Mouse (Mus musculus): Measurements from ENCODE around the gene Gpn3.
A peak's percentile ranks its signal among the peaks of the same experiment; 100 is the strongest.

Gene Gpn3

GRCm38 (mm10) chr5:122371591-122372191, at the start of gene Gpn3:
Gene Gpn3, plus strand, starts transcription at chr5:122371876.
- no peak for DNase-seq

- no peak for DNase-seq
These were observed 48.2 kb upstream of the Gpn3 start for GRCm38 (mm10) chr5:122323523-122323922.

GRCm38 (mm10) chr5:122324608-122325431, 46.9 kb upstream of the Gpn3 start:
- DNase-seq: no peak

DNA sequence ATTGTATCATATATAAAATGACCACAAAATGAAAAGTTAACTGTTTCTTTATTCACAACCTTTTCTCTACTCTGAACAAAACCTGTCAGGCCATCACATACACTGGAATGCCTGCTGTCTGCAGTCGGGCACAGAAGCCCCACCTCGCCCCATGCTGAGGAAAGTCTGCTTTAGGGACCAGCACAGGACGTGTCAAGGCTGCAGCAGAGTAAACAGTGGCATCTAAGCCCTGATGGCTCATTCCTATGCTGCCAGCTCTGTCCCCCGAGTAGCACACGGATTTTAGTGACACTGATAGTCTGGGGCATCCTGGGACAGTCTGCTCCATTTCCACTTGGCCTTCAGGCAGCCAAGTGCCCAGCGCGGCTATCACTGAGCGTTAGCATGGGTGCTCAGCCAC, 46.2 kb upstream of the Gpn3 start:
- DNase-seq: no peak

DNA sequence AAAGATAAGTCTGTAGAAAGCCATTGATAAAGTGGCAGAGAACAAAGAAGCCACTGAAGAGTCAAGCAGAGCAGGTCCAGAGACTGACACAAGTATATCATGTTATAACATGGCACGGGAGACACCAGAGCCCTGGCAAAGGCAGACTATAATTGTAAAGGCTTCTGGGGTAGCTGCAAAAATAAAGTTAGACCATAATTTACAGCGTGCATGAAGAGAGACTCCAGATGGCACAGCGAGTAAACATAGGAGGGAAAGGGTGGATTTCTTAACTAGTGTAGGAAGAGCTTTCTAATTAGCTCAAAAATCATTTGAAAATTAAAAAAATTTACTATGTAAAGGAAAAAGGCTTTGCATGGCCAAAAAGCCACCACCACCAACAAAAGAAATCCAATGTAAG, 44.4 kb upstream of the Gpn3 start:
- no peak for DNase-seq

DNA sequence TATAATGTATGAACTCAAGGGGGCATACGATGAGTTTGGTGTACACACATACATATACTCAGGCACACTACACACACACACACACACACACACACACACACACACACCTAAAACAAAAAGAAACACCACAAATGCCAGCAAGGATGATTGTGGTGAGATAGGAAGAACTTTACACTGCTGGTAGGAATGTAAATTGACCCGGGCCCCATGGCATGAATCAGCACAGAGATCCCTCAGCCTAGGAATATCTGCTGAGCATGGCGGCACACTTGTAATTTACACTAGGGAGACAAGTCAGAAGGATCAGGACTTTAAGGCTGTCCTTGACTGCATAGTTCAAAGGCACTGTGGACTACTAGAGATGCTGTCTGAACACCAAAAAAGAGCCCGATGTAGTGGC, 41.4 kb upstream of the Gpn3 start:
- no peak for DNase-seq

- DNase-seq: no peak
These were observed 37.0 kb upstream of the Gpn3 start for GRCm38 (mm10) chr5:122334682-122335081.

GRCm38 (mm10) chr5:122336554-122337294, 35.0 kb upstream of the Gpn3 start:
- DNase-seq: no peak

GRCm38 (mm10) chr5:122342874-122343273, 28.8 kb upstream of the Gpn3 start:
- no peak for DNase-seq

DNA sequence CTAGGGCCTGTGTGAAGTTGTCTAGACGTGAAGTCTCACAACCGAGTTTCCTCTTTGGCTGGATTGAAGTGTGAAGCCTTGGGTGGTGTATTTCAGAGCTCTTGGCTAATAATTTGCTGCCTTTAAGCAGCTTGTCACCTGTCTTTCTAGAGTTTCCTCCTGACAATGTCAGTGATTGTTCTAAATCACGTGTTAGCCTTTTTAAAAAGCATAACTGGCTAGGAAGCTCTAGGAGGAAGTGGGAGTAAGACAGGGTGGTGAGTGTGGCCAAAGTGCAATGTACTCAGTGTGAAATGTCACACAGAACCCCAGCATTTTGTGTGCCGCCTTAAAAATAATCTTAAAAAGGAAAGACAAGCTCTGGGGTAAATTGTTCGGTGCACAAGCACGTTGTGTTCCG, 27.9 kb upstream of the Gpn3 start:
- DNase-seq: no peak

DNA sequence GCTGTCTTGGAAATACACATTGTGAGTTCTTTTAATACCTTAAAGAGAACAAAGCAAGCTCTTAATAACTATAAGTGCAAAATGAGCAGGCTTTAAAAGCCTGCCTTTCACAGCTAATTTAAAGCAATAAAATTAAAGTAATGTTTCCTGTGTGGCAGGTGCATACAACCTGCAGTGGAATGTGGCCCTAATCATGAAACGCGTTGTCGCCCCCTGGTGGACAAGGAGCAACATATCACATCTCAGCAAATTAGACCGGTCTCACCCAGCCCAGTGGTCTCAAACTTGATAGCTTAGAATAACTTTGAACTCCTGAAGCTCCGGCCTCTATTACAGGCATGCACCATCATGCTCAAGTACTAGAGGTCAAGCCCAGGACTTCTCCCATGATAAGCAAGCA, 27.4 kb upstream of the Gpn3 start:
- DNase-seq: peak; percentile 85

DNA sequence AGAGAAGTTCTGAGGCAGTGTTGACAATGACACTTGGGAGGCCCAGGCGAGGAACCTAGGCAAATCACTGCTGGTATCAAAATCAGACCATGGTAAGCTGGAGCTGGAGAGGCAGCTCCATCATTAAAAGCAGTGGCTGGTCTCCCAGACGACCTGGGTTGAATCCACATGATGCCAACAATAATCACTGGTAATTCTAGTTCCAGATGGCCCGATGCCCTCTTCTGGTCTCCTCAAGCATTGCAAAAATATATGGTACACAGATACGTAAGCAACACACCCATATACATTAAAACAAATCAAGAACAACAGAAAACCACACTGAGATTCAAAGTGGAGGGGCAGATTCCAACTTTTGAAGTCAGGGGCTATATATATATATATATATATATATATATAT, 25.9 kb upstream of the Gpn3 start:
- no peak for DNase-seq

GRCm38 (mm10) chr5:122353807-122354491, 17.7 kb upstream of the Gpn3 start, which contains the start of the genes Rad9b and Vps29:
Gene Rad9b, minus strand, starts transcription at chr5:122354233.
Gene Vps29, plus strand, starts transcription at chr5:122354369.
- peak; percentile 100 for DNase-seq

DNA sequence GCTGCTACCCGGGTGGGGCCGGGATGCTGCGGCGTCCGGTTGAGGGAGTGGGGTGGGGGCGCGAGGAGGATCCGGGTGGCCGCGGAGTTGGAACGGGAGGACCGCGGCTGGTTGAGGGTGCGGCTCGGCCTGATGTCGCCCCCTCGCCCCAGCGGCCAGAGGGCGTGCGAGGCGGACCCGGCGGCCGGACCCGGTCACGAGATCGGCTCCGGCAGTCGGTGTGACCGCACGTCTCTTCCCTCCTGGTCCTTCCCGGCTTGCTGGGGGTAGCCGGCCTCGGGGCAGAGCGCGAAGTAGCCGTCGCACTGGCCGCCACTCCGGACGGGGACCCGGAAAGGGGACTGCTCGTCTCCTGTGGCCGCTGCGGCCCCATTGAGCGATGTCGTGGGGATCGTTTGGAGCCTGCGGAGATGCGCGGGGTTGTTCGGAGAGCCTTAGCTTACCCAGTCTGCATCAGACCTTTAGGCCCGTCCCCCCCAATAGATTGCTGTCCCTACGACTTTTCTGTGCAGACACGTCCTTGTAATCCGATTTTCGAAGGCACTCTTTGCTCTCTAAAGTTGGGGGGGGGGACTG, 17.1 kb upstream of the Gpn3 start:
- DNase-seq: no peak

- DNase-seq: peak; percentile 99
These were observed 605 bp downstream of the Gpn3 start, which contains the start of gene Fam216a for GRCm38 (mm10) chr5:122372192-122372769. Gene Fam216a, minus strand, starts transcription at chr5:122372364.

- no peak for DNase-seq
These were observed 1.2 kb downstream of the Gpn3 start for GRCm38 (mm10) chr5:122372878-122373277.

GRCm38 (mm10) chr5:122377101-122377833, 5.6 kb downstream of the Gpn3 start:
- no peak for DNase-seq

GRCm38 (mm10) chr5:122378171-122378570, 6.5 kb downstream of the Gpn3 start:
- no peak for DNase-seq

GRCm38 (mm10) chr5:122379374-122380155, 7.9 kb downstream of the Gpn3 start:
- peak; percentile 83 for DNase-seq

- no peak for DNase-seq
These were observed 18.3 kb downstream of the Gpn3 start for GRCm38 (mm10) chr5:122390006-122390405.

DNA sequence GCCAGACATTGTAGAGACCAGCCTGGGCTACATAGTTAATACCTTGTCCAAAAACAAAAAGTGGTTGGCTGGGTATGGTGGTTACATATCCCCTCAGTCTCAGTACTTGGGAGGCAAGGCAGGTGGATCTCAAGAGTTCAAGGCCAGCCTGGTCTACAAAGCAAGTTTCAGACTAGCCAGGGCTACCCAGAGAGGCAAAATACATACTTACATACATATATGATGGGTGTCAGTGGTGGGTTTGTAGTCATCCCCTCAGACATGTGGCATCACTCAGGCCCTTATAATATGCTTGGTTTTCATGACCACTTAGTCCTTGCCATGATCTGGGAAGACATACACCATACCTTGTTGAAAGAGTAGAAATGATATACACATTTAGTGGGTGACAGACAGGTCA, 19.0 kb downstream of the Gpn3 start:
- no peak for DNase-seq

All from kidney, postnatal 10 days (tissue).